Mouse (Mus musculus) embryo, embryonic 11 days (tissue): Measurements from ENCODE around the gene Olfr843.

Experiments used
- DNase-seq: peaks from one replicate; pipeline ENCODE4 v3.0.0-alpha.2; 2015

Gene Olfr843

GRCm38 (mm10) chr9:19251887-19252286 is at the start of gene Olfr843:
TSS of gene Olfr843 (minus strand) at chr9:19251987.
- no peak for DNase-seq
